Mouse (Mus musculus): ENCODE results near the gene Rtp4. TPM values are rescaled to one million over a fixed set of nuclear protein-coding genes. Genes with fewer than 3 reads are reported as not detected.
A peak's percentile ranks its signal among the peaks of the same experiment; 100 is the strongest.

Rtp4 gene
- total RNA-seq, 1 experiment from 2014 or later = 6.3 TPM

DNA sequence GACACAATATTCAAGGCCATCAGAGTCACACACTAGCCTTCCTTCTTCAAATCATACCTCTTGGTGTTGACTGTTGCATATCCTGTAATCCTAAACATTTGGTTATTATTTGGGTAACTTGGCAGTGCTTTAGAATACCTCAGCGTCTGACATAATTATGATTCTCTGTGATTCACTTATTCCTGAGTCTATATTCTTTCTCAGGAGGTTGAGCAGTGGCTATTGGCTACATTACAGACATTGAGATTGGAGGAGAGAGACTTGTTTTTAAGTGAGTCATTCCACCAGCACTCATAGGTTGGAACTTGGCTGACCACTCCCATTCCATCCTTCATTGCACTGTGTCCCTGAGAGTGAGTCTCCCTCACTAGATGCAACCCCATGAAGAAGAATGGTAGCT lies 6.7 kb upstream of the Rtp4 start:
- no peak for DNase-seq

DNA sequence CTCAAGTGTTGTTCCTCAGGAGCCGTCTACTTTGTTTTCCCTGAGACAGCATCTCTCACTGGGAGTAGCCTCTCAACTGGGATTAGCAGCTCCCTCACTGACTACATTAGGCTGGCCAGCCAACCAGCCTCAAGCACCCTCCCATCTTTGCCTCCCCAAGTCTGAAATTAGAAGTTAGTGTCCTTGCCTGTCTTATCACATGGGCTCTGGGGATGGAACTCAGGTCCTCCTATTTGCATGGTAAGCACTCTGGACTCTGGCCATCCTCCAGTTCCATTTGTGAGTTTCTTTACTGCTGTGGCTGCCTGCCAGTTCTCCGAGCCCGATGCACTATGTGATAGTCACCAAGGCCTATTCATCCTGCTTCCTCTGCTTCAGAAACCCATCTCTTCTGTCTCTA lies 4.3 kb upstream of the Rtp4 start:
- DNase-seq = peak; percentile 75

DNA sequence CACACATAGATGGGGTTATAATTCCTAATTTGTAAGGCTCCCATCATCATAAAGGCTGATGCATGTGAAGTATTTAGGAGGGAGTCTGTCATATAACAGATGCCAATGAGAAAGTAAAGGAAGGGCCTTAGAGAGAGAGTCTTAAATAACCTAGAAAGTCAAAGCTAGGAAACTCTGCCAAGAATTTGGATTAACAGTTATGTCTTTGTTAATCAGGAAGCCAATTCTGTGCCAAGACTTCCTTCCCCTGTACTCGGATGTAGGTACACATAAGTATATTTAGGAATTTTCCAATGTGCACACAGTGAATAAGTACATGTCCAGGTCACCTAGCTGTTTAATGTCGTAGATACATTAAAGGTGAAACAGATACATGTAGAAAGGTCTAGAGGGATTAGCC lies 3.5 kb upstream of the Rtp4 start:
- DNase-seq = no peak

DNA sequence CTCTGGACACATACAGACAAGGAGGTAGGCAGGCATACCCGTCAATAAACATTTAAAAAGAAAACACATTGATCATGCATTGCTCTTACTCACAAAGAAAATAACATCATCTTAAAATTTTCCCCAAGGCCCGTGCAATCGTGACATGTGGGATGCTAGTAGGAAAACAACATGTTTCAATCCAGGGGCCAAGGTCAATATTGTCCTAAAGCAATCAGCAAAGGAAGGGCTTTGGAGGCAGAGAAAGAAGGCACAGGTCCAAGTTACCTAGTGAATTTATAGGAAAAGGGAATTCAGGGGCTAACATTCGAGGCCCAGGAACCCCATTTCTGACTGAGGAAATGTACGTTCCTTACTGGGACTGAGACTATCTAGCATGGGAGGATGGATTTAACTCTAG lies 2.9 kb upstream of the Rtp4 start:
- no peak for DNase-seq

GRCm38 (mm10) chr16:23517754-23518566 lies 2.1 kb upstream of the Rtp4 start:
- DNase-seq = peak; percentile 52

DNA sequence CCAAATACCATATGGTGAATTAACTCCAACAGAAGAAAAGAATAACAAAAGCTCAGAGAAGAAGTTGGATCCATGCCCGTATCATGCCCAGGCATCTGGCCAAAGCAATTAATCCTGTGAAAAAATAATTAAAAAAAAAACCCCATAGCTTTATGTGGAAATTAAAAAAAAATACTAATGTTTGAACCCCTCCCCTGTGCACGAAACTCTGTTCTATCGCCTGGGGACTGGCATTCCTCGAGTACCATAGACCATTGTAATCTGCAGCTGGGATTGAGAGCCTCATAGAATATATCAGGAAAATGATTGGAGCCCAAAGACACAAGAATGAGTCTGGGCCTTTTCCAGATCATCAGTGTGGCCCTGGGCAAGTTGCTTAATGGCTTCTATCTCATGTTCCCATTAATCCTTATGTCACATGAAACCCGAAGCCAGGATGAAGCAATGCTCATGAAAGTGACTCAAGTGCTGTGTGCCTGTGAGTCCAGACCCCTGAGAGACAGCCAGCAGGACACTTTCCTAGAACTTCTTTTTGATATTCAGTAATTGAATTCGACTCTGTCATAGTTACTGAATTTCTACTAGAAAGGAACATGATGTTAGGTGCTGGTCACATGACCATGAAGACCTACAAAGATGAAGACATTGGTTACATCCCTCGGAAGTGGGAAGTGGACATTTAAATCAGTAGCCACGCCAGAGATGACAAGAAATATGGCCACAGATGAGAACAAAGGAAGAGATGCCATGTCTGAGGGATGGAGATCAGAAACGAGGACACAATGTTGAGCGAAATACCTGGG lies 1.3 kb upstream of the Rtp4 start:
- peak; percentile 72 for DNase-seq

DNA sequence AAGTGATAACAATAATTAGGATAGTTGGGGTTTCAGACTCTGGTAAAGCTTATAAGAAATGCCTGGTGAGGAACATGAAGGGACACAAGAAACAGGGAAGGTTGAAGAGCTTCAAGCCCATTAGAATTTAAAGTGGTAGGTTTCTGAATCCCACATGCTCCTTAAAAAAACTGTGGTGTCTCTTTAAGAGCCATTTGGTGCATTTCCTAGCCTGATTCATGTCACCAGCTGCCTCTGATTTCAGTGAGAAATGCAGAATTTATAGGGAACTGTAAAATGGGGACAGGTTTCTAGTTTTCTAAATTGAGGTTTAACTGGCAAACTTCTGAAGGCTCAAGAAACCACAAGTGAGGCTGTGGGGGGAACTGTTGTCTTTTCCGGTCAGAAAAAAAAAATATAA lies 320 bp upstream of the Rtp4 start:
- DNase-seq = no peak

DNA sequence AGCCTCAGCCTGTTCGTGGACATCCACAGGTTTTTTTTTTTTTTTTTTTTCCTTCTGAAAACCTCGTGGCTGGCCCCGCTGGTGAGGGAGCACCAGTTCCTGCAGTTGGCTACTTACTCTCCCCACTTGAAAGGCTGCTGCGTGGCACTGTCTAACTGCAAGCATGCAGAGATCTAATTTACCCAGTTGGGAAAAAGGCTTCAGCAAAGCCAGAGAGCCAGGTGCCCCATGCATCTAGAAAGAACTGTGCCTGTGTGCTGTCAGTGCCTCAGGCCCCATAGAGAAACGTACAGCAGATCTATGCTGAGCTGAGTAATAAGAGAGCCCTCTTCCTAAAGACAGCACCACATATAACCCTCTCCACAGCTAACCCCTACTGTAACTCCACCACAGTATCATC lies 1.0 kb downstream of the Rtp4 start:
- DNase-seq = no peak

DNA sequence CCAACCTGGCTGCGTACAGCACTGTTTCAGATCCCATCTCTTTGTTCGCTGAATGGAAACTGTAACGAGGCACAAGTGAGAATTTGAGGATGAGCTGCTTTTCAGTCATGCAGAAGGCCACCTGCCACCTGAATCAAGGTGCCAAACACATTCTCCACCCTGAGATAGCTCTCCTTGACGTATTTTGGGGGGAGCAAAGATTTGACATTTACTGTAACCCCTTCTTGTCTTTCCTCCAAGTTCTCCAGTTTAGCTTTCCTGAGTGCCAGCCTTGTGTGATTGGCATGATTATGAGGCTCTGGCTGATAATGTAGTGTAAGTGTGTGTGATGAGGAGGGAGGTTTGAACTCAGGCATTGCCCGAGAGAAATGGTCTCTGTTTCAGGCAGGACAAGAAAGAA lies 2.0 kb downstream of the Rtp4 start:
- no peak for DNase-seq

DNA sequence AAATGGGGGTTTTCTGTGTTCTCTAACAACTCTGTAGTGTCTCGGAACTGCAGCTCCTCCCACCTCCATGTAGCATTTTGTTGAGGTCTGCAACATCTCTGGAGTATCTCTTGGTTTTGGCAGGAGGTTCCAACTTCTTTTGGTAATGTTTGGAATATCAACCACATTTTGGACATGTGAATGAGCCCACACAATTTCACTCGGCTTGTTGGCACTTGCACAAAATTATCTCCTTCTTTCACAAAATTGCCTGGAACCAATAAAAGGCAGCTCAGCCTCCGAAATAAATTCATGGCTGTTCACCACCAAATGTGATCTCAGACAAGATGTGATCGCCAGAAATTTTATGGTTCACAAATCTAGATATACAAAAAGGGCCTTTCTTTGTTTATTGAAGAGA lies 9.1 kb downstream of the Rtp4 start:
- no peak for DNase-seq

GRCm38 (mm10) chr16:23533707-23534106 lies 13.6 kb downstream of the Rtp4 start:
- no peak for DNase-seq

GRCm38 (mm10) chr16:23541046-23541445 lies 21.0 kb downstream of the Rtp4 start:
- no peak for DNase-seq

DNA sequence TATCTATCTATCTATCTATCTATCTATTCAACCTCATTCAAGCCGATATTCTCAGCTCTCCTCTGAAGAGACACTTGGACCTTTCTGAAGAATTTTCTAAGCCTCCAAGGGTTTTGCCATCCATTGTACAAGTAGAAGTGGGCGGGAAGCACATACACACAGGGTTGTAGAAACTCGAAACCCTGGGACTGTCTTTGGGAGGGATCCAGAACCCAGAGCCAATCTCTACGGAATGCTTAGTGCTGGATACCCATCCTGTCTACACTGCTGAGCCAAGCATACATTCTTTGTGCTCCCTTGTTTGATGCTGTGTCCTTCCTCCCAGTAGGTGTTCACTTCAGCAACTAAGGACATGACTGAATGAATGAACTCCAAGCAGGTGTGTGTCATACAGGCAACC lies 22.8 kb downstream of the Rtp4 start:
- no peak for DNase-seq

DNA sequence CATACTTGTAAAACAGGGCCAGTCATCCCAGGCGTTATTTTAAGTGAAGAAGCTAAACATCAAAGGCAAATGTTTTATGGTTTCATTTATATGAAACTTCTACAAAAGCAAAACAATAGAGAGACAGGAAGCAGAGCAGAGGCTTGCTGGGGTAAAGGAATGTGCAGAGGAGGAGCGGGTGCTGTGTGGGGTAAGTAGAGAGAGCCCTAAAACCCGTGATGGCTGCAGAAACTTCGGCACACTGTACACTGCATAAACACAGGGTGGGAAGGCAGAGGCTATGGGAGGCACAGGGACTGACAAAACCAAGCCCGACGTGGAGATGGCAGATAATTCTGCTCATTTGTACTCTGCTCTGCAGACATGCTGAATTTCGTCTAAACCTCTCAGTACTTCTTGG lies 24.3 kb downstream of the Rtp4 start:
- no peak for DNase-seq

GRCm38 (mm10) chr16:23547783-23548182 lies 27.7 kb downstream of the Rtp4 start:
- peak; percentile 15 for DNase-seq

- DNase-seq = peak; percentile 79
These were observed 30.4 kb downstream of the Rtp4 start for GRCm38 (mm10) chr16:23550346-23550980.

DNA sequence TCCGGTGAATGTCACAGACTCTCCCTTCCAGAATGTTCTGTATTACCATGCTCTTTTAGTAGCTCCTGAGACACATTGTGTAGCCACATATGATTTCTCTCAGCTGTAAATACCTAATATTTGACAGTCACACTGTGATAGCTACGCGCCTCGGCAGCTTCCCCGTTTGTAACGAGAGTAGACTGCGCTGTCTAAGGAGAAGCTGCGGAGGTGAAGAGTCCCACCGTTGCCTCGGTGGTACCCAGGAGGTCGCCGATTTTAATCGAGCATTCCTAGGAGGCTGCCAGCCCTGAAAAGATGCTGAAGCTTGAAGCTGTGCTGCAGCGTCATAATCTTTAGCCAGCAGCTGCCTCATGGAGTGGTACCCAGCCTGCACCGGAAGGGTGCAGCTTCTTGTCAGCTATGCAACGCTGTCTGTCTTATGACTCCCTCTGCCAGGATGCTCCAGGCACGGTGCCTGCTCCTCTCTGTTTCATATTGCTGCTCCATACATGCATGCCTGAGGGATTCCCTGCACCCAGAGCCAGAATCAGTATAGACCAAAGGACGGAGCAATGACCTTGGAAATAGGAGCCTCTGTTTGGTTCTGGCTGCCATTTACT lies 31.0 kb downstream of the Rtp4 start:
- no peak for DNase-seq

- DNase-seq = no peak
These were observed 34.6 kb downstream of the Rtp4 start for GRCm38 (mm10) chr16:23554673-23555072.

- DNase-seq = no peak
These were observed 37.1 kb downstream of the Rtp4 start for GRCm38 (mm10) chr16:23557195-23557594.

DNA sequence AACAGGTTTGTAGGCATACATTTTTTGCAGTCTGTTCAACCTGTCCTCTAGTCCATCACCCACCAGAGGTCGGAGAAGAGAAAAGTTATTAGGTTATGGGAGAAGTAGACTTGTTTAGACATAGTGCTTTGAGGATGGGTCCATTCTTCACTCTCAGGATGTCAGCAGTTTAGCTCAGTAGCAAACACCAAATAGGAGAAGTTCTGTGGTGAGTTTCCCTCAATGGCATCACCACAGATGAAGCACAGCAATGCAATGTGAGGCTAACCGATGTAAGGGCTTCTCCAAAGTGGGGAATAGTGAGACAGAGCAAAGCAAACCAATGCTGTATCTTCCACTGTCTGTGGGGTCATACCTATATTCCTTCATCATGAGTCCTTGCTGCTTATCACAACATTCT lies 37.6 kb downstream of the Rtp4 start:
- DNase-seq = no peak

DNA sequence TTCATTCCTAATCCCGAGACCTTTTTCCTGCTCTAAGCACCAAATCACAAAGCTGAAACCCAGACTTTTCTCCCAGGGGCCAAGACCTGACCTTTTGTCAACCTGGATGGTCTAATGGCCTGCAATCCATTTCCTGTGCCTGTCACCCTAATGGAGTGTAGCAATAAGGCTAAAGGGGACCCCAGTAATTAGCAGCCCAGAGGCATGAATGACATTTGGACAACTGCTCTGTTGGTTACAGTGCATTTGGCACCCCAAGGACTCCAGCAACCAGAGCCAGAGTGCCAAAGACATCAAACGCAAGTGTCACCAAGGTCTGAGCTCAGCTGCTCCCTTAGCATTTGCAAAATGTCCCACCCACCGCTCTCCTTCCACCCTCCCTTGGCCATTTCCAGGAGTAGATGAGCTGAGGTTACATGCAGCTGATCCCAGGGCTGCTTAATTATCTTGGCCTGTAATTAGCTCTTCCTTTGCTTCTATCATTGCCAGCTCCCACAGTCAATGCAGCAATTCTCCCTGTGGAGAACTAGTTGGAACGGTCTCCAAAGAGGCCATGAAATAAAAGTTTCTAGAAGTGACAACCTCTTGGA lies 48.4 kb downstream of the Rtp4 start:
- DNase-seq = peak; percentile 39

DNA sequence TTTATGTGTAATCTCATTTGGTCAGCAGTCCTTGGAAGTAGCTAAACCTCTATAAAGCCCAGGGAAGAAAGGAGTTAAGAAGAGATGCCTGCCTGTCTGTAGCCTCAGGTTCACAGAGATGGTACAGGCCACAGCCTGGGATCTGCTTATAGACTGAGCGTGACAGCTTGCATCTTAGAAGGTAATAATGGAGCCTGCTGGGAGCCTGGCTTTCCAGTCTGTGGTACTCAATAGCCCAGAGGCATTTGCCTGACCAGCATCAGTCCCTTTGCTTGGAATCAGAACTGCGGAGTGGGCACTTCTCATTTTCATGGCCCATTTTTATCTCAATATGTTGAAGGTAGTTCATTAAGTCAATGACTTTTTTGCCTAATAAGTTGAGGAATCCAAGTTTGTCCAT lies 54.5 kb downstream of the Rtp4 start:
- no peak for DNase-seq
